Mouse (Mus musculus): ENCODE results near the gene Klhl2.

The Klhl2 gene

GRCm38 (mm10) chr8:64849897-64850541, at the start of gene Klhl2:
TSS of gene Klhl2 (minus strand) at chr8:64850017.
- peak; percentile 76 for DNase-seq

GRCm38 (mm10) chr8:64898710-64899109, 48.9 kb upstream of the Klhl2 start:
- DNase-seq, result no peak

GRCm38 (mm10) chr8:64896731-64897130, 46.9 kb upstream of the Klhl2 start:
- no peak for DNase-seq

GRCm38 (mm10) chr8:64880619-64881200, 30.9 kb upstream of the Klhl2 start:
- DNase-seq, result no peak

DNA sequence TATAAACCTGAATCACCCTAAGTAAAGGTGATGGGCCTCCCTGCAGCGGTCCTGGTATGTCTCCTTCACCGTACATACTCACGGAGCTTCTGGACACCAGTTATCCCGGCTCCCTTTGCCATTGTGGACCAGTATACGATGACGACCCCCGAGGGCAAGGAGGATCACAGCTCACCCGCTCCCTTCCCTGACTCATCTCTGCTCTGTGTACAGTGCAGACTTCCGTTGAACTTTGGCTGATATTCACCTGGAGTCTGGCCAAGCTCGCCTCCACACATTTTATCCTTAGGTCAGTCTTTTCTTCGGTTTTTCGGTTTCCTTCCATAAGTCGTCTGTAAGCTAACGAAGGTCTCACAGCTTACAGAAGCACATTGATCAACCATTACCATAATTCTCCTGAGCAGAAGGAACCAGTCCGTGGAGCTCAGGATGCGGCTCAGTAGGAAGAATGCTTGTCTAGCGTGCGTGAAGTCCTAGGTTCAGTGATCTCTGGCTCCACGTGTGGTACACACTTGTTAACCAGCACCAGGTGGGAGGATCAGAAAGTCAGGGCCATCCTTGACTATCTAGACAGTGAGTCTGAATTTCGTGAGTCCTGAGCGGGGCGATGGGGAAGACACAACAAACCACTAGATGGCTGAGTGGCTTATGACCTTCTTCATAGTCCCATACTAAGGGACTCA, 28.0 kb upstream of the Klhl2 start:
- DNase-seq, result no peak

GRCm38 (mm10) chr8:64871469-64872165, 21.8 kb upstream of the Klhl2 start:
- DNase-seq, result peak; percentile 22

- DNase-seq, result no peak
Observed at GRCm38 (mm10) chr8:64870218-64870617, 20.4 kb upstream of the Klhl2 start.

DNA sequence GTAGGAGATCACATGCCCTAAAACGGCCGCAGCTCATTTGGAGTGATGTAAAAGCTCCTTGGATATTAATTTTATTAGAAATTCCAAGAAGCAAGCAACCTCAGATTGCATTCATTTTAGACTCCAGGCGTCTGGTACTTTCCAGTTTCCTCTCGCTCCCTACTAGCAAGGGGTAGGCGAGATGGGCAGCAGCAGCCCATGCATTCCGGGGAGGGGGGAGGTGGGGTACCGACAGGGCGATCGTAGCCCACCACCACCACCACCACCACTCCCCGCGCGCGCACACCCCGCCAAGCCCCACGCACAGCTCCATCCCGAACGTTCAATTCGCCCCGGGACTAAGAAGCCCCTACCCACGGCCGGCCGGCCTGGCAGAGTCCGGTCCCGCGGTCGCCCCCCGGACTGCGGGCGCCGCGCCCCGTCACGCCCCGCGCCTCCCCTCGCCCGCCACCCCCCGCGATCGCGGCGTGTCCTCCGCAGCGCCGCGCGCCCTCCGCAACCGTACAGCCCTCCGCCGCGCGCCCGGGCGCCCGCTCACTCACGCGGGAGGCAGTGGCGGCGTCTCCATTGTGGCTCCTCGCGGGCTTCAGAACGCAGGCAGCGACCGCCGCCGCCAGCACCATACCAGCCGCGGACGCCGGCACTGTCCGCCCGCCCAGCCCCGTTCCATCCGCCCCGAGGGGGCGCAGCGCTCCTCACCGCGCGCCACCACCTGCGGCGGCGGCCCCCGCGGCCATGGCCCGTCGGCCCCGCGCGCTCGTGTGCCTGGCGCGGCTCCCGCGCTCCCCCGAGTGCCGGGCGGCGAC, 523 bp downstream of the Klhl2 start:
- DNase-seq, result peak; percentile 65

- no peak for DNase-seq
Observed at GRCm38 (mm10) chr8:64848245-64848785, 1.5 kb downstream of the Klhl2 start.

DNA sequence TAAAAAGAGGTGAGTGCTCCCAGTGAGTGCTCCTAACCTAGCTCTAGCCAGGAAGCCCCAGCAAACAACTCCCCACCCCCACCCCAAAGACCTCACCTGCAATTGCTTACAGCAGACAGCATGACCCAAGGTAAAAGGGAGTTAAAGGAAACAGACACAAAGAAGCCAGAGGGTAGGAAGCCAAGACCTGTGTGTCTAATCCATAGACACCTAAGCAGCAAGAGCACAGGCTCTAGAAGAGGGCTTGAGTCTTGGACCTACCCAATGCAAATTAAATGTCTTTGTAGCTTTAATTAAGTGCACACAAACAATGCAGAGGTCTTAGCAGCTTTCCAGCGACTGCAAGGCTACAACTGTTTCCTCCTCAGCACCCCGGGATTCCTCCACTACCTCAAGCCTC, 2.2 kb downstream of the Klhl2 start:
- DNase-seq, result no peak

DNA sequence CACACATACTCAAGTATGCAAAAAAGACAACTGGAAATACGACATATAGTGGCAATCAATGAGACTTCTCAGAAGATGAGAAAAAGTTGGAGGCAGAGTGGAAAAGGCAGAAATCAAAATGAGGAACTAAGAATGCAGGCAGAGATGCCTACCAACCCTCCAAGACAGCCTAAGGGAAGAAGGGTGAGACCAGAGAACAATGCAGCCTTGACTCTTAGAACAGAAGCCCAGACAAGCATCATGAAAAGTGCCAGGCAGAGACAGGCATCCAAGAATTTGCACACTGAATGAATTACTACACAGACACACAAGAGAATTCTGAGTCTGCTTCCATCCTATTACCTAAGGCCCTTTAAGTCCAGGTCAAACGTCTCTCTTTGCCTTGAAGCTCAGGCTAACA, 2.6 kb downstream of the Klhl2 start:
- DNase-seq, result no peak

DNA sequence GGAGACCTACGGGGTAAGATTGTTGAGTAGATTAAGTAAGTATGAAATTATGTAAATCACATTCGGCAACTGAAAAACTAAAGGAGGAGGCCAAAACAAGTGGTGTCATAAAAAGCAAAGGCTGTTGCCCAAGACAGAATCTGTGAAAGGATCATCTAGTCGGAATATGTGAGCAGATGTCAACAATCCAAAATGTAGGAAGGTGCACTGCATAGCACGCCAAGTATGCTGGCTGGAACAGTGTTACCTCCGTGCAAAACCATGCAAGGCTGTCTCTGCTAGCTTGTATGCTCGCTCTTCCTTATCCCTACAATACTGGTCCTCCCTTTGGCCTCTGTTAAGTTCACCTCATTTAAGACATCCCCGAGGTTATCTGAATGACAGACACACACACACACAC, 4.5 kb downstream of the Klhl2 start:
- no peak for DNase-seq

DNA sequence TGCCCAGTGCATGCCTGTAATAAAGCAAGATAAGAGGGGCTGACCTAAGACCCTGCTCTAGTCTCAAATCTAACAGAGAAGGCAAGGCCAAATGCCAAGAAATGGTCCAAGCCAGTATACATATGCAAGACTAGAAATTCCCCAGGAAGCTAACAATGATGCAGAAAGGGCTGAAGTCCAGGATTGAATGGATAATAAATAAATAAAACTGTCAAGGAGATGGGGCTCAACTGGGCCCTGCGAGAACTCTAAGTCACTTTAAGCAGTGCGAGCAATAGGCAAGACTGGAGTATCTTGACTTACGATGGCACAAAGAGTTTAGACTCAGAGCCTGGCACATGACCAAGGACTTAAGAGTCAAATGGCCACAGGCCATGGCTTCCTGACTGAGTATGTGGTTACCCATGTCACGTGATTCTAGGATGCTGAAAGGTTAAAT, 5.8 kb downstream of the Klhl2 start:
- DNase-seq, result no peak

DNA sequence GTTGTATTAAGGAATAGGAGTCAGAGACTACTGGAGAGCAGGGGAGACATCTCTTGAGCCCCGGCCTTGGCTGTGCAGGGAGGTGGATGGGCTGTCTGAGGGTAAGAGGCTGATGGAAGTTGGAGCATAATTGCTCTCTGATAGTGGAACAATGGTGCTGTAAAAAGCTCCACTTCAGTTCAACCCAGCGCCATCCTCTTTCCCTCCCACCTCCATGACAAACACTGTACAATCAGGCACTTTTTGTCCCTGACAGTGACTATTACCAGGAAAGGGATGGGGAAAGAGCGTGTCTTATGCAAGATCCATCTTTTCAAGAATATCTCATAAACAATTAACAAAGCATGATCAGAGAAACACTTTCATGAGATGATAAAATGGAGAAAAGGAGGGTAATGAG, 6.6 kb downstream of the Klhl2 start:
- no peak for DNase-seq

DNA sequence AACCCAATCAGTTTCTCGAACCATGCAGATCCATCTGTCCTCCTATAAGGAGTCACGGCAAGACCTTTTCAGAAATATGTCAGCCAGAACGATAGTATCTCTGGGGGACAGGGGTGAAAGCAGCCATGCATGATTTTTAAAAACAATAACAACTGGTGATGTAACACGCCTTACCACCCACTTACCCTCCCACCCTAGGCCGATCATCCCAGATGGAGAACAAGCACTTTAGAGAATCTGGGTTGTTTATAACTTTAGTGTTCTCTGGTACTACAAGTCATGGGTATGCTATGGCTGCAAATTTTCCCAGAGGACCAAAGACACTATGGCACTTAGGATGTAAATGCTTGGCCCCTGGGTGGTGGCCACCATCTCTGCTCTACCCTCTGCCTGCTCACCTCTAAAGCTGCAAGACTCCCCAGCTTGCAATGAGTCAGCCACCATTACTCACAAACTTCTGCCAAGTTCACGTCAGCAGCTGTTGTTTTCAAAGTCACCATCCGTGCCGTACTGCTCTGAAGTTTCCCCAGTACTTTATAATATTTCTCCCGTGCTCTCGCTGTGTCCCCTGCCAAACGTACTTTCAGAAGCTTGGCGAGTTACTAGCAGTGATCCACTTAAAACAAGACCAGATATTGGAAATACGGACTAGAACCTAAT, 7.9 kb downstream of the Klhl2 start:
- DNase-seq, result no peak

- no peak for DNase-seq
Observed at GRCm38 (mm10) chr8:64839628-64840027, 10.2 kb downstream of the Klhl2 start.

GRCm38 (mm10) chr8:64835475-64836122, 14.2 kb downstream of the Klhl2 start:
- DNase-seq, result no peak

- no peak for DNase-seq
Observed at GRCm38 (mm10) chr8:64834071-64834877, 15.5 kb downstream of the Klhl2 start.

- DNase-seq, result no peak
Observed at GRCm38 (mm10) chr8:64832581-64833135, 17.2 kb downstream of the Klhl2 start.

DNA sequence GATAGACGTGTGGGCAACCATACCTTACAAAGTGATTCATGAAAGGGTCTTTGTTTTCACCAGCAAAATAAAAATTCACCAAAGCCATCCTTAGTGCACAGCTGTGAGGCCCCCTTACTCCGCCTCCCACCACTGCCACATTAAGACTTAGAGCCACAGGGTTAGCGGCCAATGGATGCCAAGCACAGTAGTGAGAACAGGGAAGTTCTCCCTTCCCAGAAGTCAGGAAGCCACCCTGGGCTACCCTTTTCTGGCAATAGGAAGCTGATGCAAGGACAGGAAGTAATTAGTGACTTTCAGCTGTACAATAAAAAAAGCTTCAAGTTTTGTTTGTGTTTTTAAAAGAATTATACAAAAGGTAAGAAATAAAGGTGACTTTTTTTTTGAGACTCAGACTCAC, 18.2 kb downstream of the Klhl2 start:
- no peak for DNase-seq
